Mouse (Mus musculus) left cerebral cortex, postnatal 36 days (tissue): ENCODE data around the gene 1700025G04Rik. TPM values are rescaled to one million over a fixed set of nuclear protein-coding genes. Genes with fewer than 3 reads are reported as not detected.
A peak's percentile ranks its signal among the peaks of the same experiment; 100 is the strongest.
"Not testable (repeated sequence)": the region's sequence is repeated elsewhere in the genome, so short reads cannot be mapped to it uniquely, and the experiment has no call there.

ENCODE experiments used
- DNase-seq, 2 experiments: peaks; one replicate each; pipeline ENCODE4 v3.0.0; 2021 to 2022; ENCODE audit warnings: low spot score in 2 of 2, mixed read lengths in 1 of 2
- intact Hi-C: fragments of 180-260 bp; cut with DNase I; formaldehyde crosslinking; loops from one replicate; pipeline ENCODE4 v1.15.1; 2025
- total RNA-seq, 2 experiments: library from RNA; stranded (reverse); gene quantifications; 2 replicates each; pipeline ENCODE4 v1.2.3; 2021

The 1700025G04Rik gene
- total RNA-seq, 2 experiments from 2014 or later: 70.8 to 75.8 TPM

DNA sequence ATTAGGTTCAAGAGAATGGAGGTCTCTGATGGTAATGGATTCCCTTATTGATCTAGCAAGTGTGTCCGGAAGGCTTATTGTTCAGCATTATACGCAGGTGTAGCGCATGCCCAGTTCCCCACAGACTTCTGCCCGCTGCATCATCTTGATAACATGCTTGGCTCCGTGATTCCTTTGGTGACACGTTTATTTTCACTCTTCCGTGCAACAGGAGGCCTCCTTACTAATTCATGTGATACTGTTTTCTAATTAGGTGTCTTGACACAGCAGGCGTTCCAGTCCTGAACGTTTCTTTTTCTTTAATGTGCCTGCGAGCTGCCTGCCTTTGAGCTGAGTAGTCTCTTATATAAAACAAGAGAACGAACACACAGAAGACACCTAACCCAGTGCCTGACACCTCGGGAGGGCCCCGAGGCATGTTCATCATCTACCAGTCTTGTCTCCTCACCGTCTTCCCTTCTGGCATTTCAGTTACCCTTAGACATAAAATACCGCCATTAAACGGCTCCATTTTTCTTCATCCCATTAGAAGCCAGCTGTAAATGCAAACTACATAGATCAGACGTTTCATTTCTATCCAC is 244.6 kb downstream of the 1700025G04Rik start:
- no peak for DNase-seq
- intact Hi-C loops: no loop called here

DNA sequence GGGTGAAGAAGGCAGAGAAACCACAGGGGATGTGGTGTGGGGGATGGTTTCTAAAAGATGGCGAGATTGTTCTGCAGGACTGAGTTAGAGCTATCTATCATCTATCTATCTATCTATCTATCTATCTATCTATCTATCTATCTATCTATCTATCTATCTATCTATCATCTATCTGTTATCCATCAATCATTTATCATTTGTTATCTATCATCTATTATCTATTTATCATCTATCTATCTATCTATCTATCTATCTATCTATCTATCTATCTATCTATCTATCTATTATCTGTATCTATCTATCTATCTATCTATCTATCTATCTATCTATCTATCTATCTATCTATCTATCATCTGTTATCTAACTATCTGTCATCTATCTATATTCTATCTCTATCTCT is 249.6 kb downstream of the 1700025G04Rik start:
- DNase-seq, intact Hi-C loops: not testable (repeated sequence)

DNA sequence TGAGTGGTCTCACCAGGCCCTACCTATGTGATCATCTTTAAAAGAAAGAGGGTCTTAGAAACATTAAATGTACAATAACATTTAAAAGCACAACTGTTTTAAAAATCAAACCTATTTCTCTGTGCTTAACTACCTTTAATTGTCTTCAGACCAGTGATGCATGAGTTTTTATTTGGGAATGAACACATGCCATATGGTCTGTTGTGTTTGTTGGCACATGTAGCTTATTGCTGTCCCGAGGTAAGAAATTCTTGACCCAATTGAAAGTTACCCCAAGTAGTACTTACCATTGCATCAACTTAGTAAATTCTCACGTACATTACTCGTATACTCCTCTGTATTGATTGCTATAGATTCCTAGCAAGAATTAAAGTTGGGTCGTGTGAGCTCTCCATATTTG is 254.7 kb downstream of the 1700025G04Rik start:
- intact Hi-C loops: no loop called here
- DNase-seq: no peak

DNA sequence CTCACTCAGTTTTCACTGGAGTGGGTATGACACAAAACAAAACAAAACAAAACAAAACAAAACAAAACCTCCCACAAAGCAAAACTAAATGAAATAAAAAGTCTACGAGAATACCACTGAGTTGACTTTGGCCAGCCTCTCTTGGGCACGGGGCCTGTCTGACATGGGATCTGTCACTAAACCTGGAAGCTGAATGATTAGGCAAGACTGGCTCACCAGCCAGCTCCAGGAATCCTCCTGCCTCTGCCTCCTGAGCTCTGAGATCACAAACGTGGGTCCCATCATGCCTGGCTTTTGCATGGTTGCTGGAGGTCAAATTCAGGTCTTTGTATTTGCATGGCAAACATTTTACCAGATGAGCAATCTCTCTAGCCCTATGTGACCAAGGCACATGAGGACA is 258.1 kb downstream of the 1700025G04Rik start:
- DNase-seq: no peak
- intact Hi-C loops: no loop called here

DNA sequence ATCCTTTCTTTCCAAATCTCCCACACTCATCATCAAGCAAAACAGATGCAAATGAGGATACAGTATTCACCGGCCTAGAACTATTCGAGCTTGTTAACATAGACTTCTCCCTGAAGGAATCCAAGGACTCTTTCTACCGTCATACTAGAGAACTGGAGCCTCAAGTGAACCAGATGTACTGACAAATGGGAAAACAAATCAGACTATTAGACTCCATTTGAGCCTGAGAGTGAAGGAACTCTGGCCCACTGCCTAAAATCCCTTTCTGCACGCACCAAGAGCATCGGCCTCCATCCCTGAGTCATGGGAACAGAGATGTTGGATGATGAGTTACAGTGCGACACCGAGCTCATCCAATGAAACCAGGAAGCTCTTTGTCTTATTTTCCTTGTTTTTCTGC is 264.9 kb downstream of the 1700025G04Rik start:
- intact Hi-C loops: no loop called here
- no peak for DNase-seq

DNA sequence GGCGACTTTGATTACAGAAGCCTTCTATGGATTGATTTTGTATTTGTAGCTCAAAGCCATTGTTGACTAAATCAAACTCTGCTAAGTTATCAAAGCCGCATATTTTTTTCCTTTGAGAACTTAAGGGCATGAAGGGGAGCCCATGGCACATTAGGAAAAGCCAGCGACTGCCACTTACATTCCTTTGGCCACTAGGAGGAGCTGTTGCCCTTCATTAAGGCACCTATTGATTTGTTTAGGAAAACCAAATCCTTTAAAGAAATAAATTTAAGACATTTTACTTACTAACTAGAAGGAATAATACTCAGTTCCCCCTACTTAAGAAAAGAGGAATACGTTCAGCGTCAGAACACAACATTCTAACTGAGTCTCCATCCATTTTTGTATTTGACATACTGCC is 269.5 kb downstream of the 1700025G04Rik start:
- DNase-seq: peak; percentile 26 to 31
- intact Hi-C loops: loop anchor here (2.0 to 5.0 kb wide), 3 partner anchors 267 to 548 kb away; no protein-coding TSS in a partner anchor

DNA sequence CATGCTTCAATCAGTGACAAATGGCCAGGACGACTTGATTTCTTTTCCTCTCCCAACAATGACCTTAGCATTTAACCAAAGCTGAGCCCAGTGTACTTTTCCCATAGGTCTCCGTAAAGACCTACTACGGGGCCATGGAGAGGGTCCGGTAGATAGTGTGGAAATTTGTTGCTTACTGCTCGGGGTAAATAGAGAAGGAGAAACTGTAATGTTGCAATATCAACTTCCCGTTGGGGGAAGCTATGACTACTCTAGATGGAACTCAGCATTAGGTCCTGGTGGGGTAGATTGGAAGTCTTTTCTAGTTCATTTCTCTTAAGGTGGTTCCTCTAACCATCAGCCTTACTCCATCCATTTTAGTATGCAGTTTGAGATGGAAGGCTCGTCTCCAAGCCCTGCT is 270.7 kb downstream of the 1700025G04Rik start:
- no peak for DNase-seq
- intact Hi-C loops: no loop called here

DNA sequence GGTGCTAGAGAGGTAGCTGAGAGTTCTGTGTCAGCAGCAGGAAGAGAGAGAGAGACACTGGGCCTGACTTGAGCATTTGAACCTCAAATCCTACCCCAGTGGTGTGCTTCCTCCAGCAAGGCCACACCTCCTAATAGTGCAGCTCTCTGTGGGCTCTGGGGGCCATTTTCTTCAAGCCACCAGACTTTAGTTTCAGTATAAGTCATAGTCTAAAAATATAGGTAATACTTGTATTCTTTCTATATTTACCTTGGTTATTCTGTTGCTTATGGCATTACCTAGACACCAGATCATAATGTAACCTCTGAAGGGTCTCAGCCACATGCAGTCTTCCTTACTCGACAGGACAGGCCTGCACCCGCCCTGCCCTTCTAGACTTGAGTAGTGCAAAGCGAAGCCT is 273.9 kb downstream of the 1700025G04Rik start:
- DNase-seq: no peak
- intact Hi-C loops: no loop called here

DNA sequence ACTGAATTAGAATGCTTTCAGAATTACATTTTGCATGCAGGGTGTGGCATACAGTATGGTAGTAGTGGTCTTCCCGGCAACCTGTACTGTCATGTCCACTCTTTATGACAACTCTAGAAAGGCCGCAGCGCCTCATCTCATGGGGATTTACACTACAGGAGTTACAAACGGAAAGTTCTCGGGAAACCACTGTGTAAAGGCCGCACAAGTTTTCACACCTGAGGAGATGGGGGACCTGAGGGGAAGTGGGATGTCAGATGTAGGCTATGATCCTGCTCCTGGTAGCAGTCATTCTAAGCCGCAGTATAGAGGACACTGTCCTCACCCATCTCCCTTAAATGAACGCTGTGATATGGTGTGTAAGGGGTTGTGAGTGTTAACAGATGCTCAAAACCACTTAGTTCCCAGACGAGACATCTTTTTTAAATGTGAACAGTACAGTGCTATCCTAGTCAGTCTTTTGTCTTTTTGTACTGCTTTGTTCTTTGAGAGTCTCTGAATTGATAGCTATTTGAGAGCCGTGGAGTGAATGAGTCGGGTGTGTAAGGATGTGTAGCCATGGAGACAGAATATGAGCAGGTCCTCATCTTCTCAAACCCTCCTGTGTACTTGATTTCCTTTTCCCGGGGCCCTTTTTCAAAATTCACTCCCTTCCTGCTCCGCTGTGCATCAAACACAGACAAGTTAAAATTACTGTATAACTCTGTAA is 277.8 kb downstream of the 1700025G04Rik start:
- intact Hi-C loops: no loop called here
- no peak for DNase-seq

DNA sequence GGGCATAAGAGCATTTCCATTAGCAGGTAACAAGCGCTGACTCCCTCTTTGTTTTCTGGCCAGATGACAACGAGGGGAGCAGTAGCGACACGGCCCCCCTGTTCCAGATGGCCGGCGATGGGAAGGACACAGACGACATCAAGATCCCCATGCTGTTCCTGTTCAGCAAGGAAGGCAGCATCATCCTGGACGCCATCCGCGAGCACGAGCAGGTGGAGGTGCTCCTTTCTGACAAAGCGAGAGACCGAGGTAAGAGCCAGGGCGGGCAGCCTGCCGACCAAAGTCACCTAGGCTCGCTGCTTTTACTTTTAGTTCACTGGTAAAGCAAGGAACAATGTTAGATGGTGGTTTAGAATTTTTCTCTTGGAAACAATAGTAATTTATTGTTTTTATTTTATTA is 278.5 kb downstream of the 1700025G04Rik start:
- no peak for DNase-seq
- intact Hi-C loops: no loop called here

DNA sequence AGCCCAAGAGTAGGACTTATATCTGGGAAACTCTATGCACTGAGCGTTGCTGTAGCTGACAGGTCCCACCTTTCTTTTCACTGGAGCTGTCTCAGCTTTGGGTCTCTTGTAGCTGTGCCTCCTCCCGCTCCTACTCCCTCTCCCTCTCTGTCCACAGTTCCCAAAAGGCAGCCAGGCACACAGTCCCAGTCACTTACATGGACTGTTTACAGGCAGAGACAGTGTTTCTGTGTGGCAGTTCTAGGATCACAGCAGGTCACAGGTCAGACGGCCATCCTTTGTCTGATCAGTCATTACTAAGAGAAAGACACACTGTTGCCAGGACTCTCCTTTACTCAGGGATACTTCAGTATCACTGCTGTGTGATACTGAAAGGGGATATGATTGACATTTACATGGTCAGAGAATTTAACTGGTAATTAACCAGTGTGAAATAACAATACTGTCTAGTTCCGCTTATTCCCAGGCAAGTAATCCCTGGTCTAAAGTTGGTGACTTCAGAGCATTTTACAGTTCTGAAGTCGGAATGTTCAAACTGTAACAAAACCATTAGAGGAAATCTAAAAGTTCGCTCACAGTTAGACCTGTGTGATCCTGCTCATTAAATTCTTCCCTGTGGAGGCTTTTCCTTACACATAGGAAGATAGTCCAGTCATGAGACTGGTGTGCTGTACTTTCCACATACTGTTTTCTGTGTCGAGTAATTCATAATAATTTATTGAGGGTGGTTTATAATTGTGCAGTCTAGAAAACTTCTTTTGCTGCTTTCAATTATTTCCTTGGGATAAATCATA is 279.1 kb downstream of the 1700025G04Rik start:
- intact Hi-C loops: no loop called here

DNA sequence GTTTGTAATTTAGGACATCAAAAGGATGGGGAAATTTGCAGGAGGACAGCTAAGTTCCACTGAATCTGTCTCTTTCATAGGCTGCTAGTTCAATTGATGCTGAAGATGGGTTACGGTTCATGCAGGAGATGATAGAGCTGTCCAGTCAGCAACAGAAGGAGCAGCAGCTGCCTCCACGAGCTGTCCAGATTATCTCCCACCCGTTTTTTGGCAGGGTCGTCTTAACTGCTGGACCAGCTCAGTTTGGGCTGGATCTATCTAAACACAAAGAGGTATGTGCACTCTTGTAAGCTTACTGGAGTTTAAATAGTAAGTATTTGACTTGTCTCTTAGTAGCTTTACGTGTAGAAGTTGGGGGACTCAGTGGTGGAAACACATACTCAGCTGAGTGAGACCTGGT is 282.6 kb downstream of the 1700025G04Rik start:
- intact Hi-C loops: no loop called here
- DNase-seq: no peak

More for the DNA sequence above, 279.1 kb downstream of the 1700025G04Rik start:
- no peak for DNase-seq

DNA sequence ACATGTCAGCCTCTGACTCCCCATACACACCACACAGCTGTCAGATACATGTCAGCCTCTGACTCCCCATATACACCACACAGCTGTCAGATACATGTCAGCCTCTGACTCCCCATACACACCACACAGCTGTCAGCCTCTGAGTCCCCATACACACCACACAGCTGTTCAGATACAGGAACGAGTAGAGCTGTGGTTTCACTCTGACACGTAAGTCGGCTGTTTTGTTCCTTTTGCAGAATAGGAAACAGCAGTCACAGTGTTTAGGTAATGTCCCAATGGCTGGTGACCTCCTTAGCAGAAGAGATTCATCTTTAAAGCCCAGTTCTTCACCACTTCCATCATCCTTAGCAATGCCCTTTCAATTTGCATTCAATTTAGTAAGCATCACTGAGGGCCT is 287.1 kb downstream of the 1700025G04Rik start:
- DNase-seq, intact Hi-C loops: not testable (repeated sequence)
